Mouse (Mus musculus) retina, postnatal 7 days (tissue): ENCODE measurements around the gene Fam196a.

Experiments
- DNase-seq: peaks from one replicate; pipeline ENCODE4 v3.0.0-alpha.2; 2012; ENCODE audit warnings: low read depth, low spot score

The Fam196a gene

DNA sequence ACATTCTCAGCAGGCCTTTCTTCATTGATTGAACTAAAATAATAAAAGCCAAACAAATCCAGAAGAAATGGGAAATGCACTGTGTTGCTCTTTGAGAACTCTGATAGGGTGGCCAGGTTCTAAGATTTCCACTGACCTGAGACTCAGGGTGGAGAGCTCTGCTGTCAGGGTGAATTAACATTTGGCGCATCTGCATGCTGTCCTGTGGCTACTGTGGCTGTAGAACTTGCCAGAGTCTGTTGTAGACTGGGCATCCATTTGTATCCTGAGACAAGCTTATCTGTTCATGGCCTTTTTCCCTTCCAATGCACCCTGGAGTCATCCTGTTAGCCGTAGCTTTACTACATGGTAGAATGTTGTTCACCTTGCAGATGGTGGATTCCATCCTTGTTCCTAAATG, 98.2 kb downstream of the Fam196a start:
- no peak for DNase-seq
